Mouse (Mus musculus) stomach, embryonic 15.5 days (tissue): Measurements from ENCODE around the gene Grm8. TPM values are rescaled to one million over a fixed set of nuclear protein-coding genes. Genes with fewer than 3 reads are reported as not detected.

Experiments used
- ATAC-seq: fragments of 200-750 bp; cut with Nextera tagmentation; 2 replicates; pipeline ENCODE4 v1.8.0; 2017; ENCODE audit warnings: low read depth, moderate number of reproducible peaks, moderate TSS enrichment; ENCODE audit not compliant: insufficient read depth, low FRiP score
- H3K27ac ChIP-seq: fragments of 300-500 bp; sonication (generic); 2 replicates; pipeline ENCODE4 v1.5.1; 2015; ENCODE audit warnings: mild to moderate bottlenecking, inconsistent platforms
- H3K27me3 ChIP-seq: fragments of 300-500 bp; sonication (generic); replicated peaks from 2 replicates; pipeline ENCODE4 v1.6.1; 2015; ENCODE audit warnings: inconsistent platforms
- H3K36me3 ChIP-seq: fragments of 300-500 bp; sonication (generic); 2 replicates; pipeline ENCODE4 v1.6.1; 2015; ENCODE audit warnings: inconsistent platforms
- H3K4me1 ChIP-seq: fragments of 300-500 bp; sonication (generic); 2 replicates; pipeline ENCODE4 v1.6.1; 2015; ENCODE audit warnings: inconsistent platforms
- H3K4me2 ChIP-seq: fragments of 300-500 bp; sonication (generic); 2 replicates; pipeline ENCODE4 v1.6.1; 2015; ENCODE audit warnings: mild to moderate bottlenecking, inconsistent platforms
- H3K4me3 ChIP-seq: fragments of 300-500 bp; sonication (generic); replicated peaks from 2 replicates; pipeline ENCODE4 v1.5.1; 2015; ENCODE audit warnings: inconsistent platforms
- H3K9ac ChIP-seq: fragments of 300-500 bp; sonication (generic); 2 replicates; pipeline ENCODE4 v1.6.1; 2015; ENCODE audit warnings: inconsistent platforms
- H3K9me3 ChIP-seq: fragments of 300-500 bp; sonication (generic); 2 replicates; pipeline ENCODE4 v1.6.1; 2016; ENCODE audit warnings: inconsistent platforms
- WGBS: fragments of 180-500 bp; shearing (Covaris S2); methylation state at CpG from one replicate; pipeline ENCODE4 v1.1.7; 2015; 5-methylcytosine and 5-hydroxymethylcytosine counted together
- microRNA counts: library from miRNA; unstranded; fragments of <30 nt; microRNA quantifications from one replicate; lab custom pipeline; 2016
- microRNA-seq: library from miRNA; unstranded; fragments of <30 nt; microRNA quantifications from one replicate; pipeline ENCODE4, GENCODE M21; 2016
- polyA plus RNA-seq: library from polyadenylated mRNA; unstranded; fragments of >200 nt; fragmentation: Nextera tagmentation; extraction: Ambion mirVana; gene quantifications from 2 replicates; pipeline ENCODE4 v1.2.1, GENCODE M21; 2015

Gene Grm8
- polyA plus RNA-seq, 1 experiment from 2014 or later = 1.6 TPM

- H3K27ac ChIP-seq = peak overlapping the region; percentile 44; the same call in 1 of the 2 replicates
- no peaks in the 10 kb centered on the region for H3K27me3 ChIP-seq
- 53% methylated on average over 5 of the region's 5 CpGs for WGBS
- H3K4me2 ChIP-seq = no peak overlapping the region
- no peaks in the 10 kb centered on the region for H3K36me3 ChIP-seq
- ATAC-seq = no peak
- no peaks in the 10 kb centered on the region for H3K9me3 ChIP-seq
- no peaks in the 10 kb centered on the region for H3K4me1 ChIP-seq
- no peak overlapping the region for H3K9ac ChIP-seq
- no peak overlapping the region for H3K4me3 ChIP-seq
Measured at GRCm38 (mm10) chr6:27314273-27315009, 820.5 kb downstream of the Grm8 start.

- H3K4me3 ChIP-seq = no peak overlapping the region
- ATAC-seq = no peak
Measured at GRCm38 (mm10) chr6:27310401-27310800, 824.6 kb downstream of the Grm8 start.

GRCm38 (mm10) chr6:27305351-27305750, 829.6 kb downstream of the Grm8 start:
- no peak overlapping the region for H3K9ac ChIP-seq
- WGBS = 53% methylated on average over 2 of the region's 2 CpGs
- H3K4me1 ChIP-seq = no peaks in the 10 kb centered on the region
- H3K27me3 ChIP-seq = no peaks in the 10 kb centered on the region
- no peaks in the 10 kb centered on the region for H3K36me3 ChIP-seq
- no peak overlapping the region for H3K4me3 ChIP-seq
- H3K9me3 ChIP-seq = no peaks in the 10 kb centered on the region
- H3K4me2 ChIP-seq = no peak overlapping the region
- no peak for ATAC-seq
- no peak overlapping the region for H3K27ac ChIP-seq

More at GRCm38 (mm10) chr6:27310401-27310800, 824.6 kb downstream of the Grm8 start:
- Histone ChIP-seq H3K4me1 (no peaks in the 10 kb centered on the region), H3K27me3 (no peaks in the 10 kb centered on the region), H3K9me3 (no peaks in the 10 kb centered on the region), H3K36me3 (no peaks in the 10 kb centered on the region), H3K4me2 (no peak overlapping the region), H3K27ac (no peak overlapping the region), H3K9ac (no peak overlapping the region)

- H3K27ac ChIP-seq = no peak overlapping the region
- H3K4me3 ChIP-seq = no peak overlapping the region
- no peaks in the 10 kb centered on the region for H3K4me1 ChIP-seq
- H3K27me3 ChIP-seq = no peaks in the 10 kb centered on the region
- ATAC-seq = no peak
- no peak overlapping the region for H3K9ac ChIP-seq
- H3K9me3 ChIP-seq = no peaks in the 10 kb centered on the region
- no peak overlapping the region for H3K4me2 ChIP-seq
- no peaks in the 10 kb centered on the region for H3K36me3 ChIP-seq
Measured at GRCm38 (mm10) chr6:27264972-27265371, 870.0 kb downstream of the Grm8 start.

DNA sequence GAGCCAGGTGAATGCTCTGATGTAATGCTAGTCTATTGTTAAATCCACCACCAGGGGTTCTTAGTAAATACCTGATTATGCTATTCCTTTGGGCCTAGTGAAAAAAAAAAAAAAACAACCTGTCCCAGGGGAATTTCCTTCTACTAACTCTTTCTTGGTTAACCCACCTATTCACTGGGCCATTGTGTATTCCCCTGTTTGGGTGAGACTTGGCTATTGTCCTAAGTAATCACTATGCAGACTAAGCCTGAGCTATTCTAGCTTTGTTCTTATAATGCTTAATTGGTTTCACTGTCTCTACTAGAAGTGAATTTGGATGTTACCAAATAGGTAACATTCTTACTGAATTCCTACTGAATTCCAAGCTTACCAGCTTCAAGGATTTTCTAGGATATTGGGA, 872.4 kb downstream of the Grm8 start:
- Histone ChIP-seq H3K4me1 (no peaks in the 10 kb centered on the region), H3K4me2 (no peak overlapping the region), H3K9me3 (no peaks in the 10 kb centered on the region), H3K36me3 (no peaks in the 10 kb centered on the region), H3K27me3 (no peaks in the 10 kb centered on the region), H3K9ac (no peak overlapping the region), H3K27ac (no peak overlapping the region), H3K4me3 (no peak overlapping the region)
- ATAC-seq = no peak

GRCm38 (mm10) chr6:27240416-27240815, 894.6 kb downstream of the Grm8 start:
- no peaks in the 10 kb centered on the region for H3K4me1 ChIP-seq
- ATAC-seq = no peak

GRCm38 (mm10) chr6:27239968-27240367, 895.0 kb downstream of the Grm8 start:
- no peaks in the 10 kb centered on the region for H3K4me1 ChIP-seq
- WGBS = 46% methylated on average over 2 of the region's 2 CpGs
- no peak overlapping the region for H3K4me3 ChIP-seq
- ATAC-seq = no peak
- no peaks in the 10 kb centered on the region for H3K36me3 ChIP-seq
- H3K4me2 ChIP-seq = no peak overlapping the region
- H3K9ac ChIP-seq = no peak overlapping the region
- H3K27me3 ChIP-seq = no peaks in the 10 kb centered on the region
- no peak overlapping the region for H3K27ac ChIP-seq
- no peaks in the 10 kb centered on the region for H3K9me3 ChIP-seq

More at GRCm38 (mm10) chr6:27240416-27240815, 894.6 kb downstream of the Grm8 start:
- Histone ChIP-seq H3K36me3 (no peaks in the 10 kb centered on the region), H3K4me3 (no peak overlapping the region), H3K27ac (no peak overlapping the region), H3K9me3 (no peaks in the 10 kb centered on the region), H3K4me2 (no peak overlapping the region), H3K9ac (no peak overlapping the region), H3K27me3 (no peaks in the 10 kb centered on the region)

MicroRNA genes within 50 kb of the gene (microRNA counts, 519-probe panel; counts per million panel counts)
- 2,915 counts per million, percentile 74 among the panel's probes with 10 or more counts for microRNA mmu-miR-592 (lab: Ali Mortazavi, UCI)

Small RNA genes within 50 kb of the gene (microRNA-seq; reads per million reads assigned to microRNA genes)
- 56.4 reads per million, percentile 43 among the genes with 10 or more reads in this experiment for gene Mir592
